Mouse (Mus musculus) heart, embryonic 16.5 days (tissue): Measurements from ENCODE around the gene Tiam1. TPM values are rescaled to one million over a fixed set of nuclear protein-coding genes. Genes with fewer than 3 reads are reported as not detected.

ENCODE experiments used
- ATAC-seq: fragments of 200-750 bp; cut with Nextera tagmentation; replicated peaks from 2 replicates; pipeline ENCODE4 v1.8.0; 2017; ENCODE audit warnings: moderate number of reproducible peaks; ENCODE audit not compliant: insufficient read depth, low FRiP score; ENCODE audit errors: extremely low read depth
- H3K27ac ChIP-seq: fragments of 300-500 bp; sonication (generic); 2 replicates; pipeline ENCODE4 v1.5.1; 2014; ENCODE audit warnings: mild to moderate bottlenecking, low read length, control low read depth, moderate library complexity
- H3K27me3 ChIP-seq: fragments of 300-500 bp; sonication (generic); 2 replicates; pipeline ENCODE4 v1.6.1; 2014; ENCODE audit warnings: low read length, mixed read lengths; ENCODE audit not compliant: control insufficient read depth, insufficient read depth
- H3K36me3 ChIP-seq: fragments of 300-500 bp; sonication (generic); 2 replicates; pipeline ENCODE4 v1.6.1; 2014; ENCODE audit not compliant: control insufficient read depth, insufficient read depth
- H3K4me1 ChIP-seq: fragments of 300-500 bp; sonication (generic); 2 replicates; pipeline ENCODE4 v1.6.1; 2014; ENCODE audit warnings: low read length, mixed read lengths; ENCODE audit not compliant: control insufficient read depth, insufficient read depth
- H3K4me2 ChIP-seq: fragments of 300-500 bp; sonication (generic); 2 replicates; pipeline ENCODE4 v1.6.1; 2014; ENCODE audit warnings: low read depth, mild to moderate bottlenecking, control low read depth, low read length
- H3K4me3 ChIP-seq: fragments of 300-500 bp; sonication (generic); 2 replicates; pipeline ENCODE4 v1.5.1; 2014; ENCODE audit warnings: mild to moderate bottlenecking, control low read depth, low read length
- H3K9ac ChIP-seq: fragments of 300-500 bp; sonication (generic); 2 replicates; pipeline ENCODE4 v1.6.1; 2014; ENCODE audit warnings: low read length, control low read depth
- H3K9me3 ChIP-seq: fragments of 300-500 bp; sonication (generic); replicated peaks from 2 replicates; pipeline ENCODE4 v1.6.1; 2016; ENCODE audit warnings: low read length; ENCODE audit not compliant: control insufficient read depth
- WGBS: fragments of 180-500 bp; shearing (Covaris S2); extraction: QIAGEN DNeasy Blood & Tissue Kit; methylation state at CpG from one replicate; pipeline ENCODE4 v1.1.7; 2014; 5-methylcytosine and 5-hydroxymethylcytosine counted together
- polyA plus RNA-seq: library from polyadenylated mRNA; unstranded; fragments of >200 nt; fragmentation: Nextera tagmentation; extraction: Ambion mirVana; gene quantifications from 2 replicates; pipeline ENCODE4 v1.2.1, GENCODE M21; 2015

Tiam1 gene
- 6.9 and 9.4 TPM in 2 replicates for polyA plus RNA-seq

GRCm38 (mm10) chr16:90143760-90144516 lies at the start of gene Tiam1:
Gene Tiam1, minus strand, starts transcription at chr16:90143769.
- peak within 1 kb of the TSS; percentile 83 for H3K27ac ChIP-seq
- no peaks in the 10 kb centered on the region for H3K36me3 ChIP-seq
- peak within 1 kb of the TSS; percentile 86 for H3K9ac ChIP-seq
- peak; percentile 96 for ATAC-seq
- peak within 1 kb of the TSS; percentile 87 for H3K4me3 ChIP-seq
- H3K9me3 ChIP-seq: no peaks in the 10 kb centered on the region
- H3K27me3 ChIP-seq: no peaks in the 10 kb centered on the region
- peak within 1 kb of the TSS; percentile 99 for H3K4me2 ChIP-seq
- peaks cover 11% of the 10 kb centered on the region for H3K4me1 ChIP-seq
- WGBS: under 1% methylated on average over 64 of the region's 64 CpGs

GRCm38 (mm10) chr16:90191289-90191688 lies 47.7 kb upstream of the Tiam1 start:
- Histone ChIP-seq H3K4me2 (no peak overlapping the region), H3K9ac (no peak overlapping the region), H3K4me3 (no peak overlapping the region), H3K36me3 (no peaks in the 10 kb centered on the region), H3K27ac (no peak overlapping the region), H3K27me3 (no peaks in the 10 kb centered on the region), H3K9me3 (no peaks in the 10 kb centered on the region), H3K4me1 (0 out of 2 replicates have a peak, but pooled peaks cover 2% of the 10 kb centered on the region)
- 70% methylated on average over 6 of the region's 6 CpGs for WGBS
- ATAC-seq: no peak

GRCm38 (mm10) chr16:90187453-90187852 lies 43.9 kb upstream of the Tiam1 start:
- Histone ChIP-seq H3K27me3 (no peaks in the 10 kb centered on the region), H3K4me3 (no peak overlapping the region), H3K9me3 (no peaks in the 10 kb centered on the region), H3K4me1 (0 out of 2 replicates have a peak, but pooled peaks cover 2% of the 10 kb centered on the region), H3K36me3 (no peaks in the 10 kb centered on the region), H3K27ac (no peak overlapping the region), H3K4me2 (peak overlapping the region; percentile 10; the same call in 1 of the 2 replicates), H3K9ac (no peak overlapping the region)
- WGBS: 26% methylated on average over 13 of the region's 13 CpGs
- ATAC-seq: no peak; the same call in 1 of the 2 replicates

GRCm38 (mm10) chr16:90185928-90186588 lies 42.5 kb upstream of the Tiam1 start:
- no peaks in the 10 kb centered on the region for H3K27me3 ChIP-seq
- no peak for ATAC-seq
- H3K4me3 ChIP-seq: no peak overlapping the region
- 45% methylated on average over 8 of the region's 8 CpGs for WGBS
- H3K36me3 ChIP-seq: no peaks in the 10 kb centered on the region
- H3K4me1 ChIP-seq: 0 out of 2 replicates have a peak, but pooled peaks cover 2% of the 10 kb centered on the region
- H3K9ac ChIP-seq: no peak overlapping the region
- H3K4me2 ChIP-seq: no peak overlapping the region
- H3K27ac ChIP-seq: no peak overlapping the region
- H3K9me3 ChIP-seq: no peaks in the 10 kb centered on the region

GRCm38 (mm10) chr16:90184135-90184534 lies 40.6 kb upstream of the Tiam1 start:
- ATAC-seq: no peak
- 85% methylated on average over 6 of the region's 6 CpGs for WGBS
- no peak overlapping the region for H3K27ac ChIP-seq

GRCm38 (mm10) chr16:90181673-90182072 lies 38.1 kb upstream of the Tiam1 start:
- WGBS: 79% methylated on average over 8 of the region's 8 CpGs
- Histone ChIP-seq H3K9ac (no peak overlapping the region), H3K27ac (no peak overlapping the region), H3K9me3 (no peaks in the 10 kb centered on the region), H3K4me1 (peaks cover 3% of the 10 kb centered on the region), H3K4me2 (no peak overlapping the region), H3K36me3 (no peaks in the 10 kb centered on the region), H3K4me3 (no peak overlapping the region), H3K27me3 (no peaks in the 10 kb centered on the region)
- ATAC-seq: no peak

More at GRCm38 (mm10) chr16:90184135-90184534, 40.6 kb upstream of the Tiam1 start:
- Histone ChIP-seq H3K4me2 (no peak overlapping the region), H3K9ac (no peak overlapping the region), H3K36me3 (no peaks in the 10 kb centered on the region), H3K4me3 (no peak overlapping the region), H3K4me1 (0 out of 2 replicates have a peak, but pooled peaks cover 2% of the 10 kb centered on the region), H3K27me3 (no peaks in the 10 kb centered on the region), H3K9me3 (no peaks in the 10 kb centered on the region)

- H3K9ac ChIP-seq: no peak overlapping the region
- H3K36me3 ChIP-seq: no peaks in the 10 kb centered on the region
- no peak overlapping the region for H3K4me3 ChIP-seq
- no peak for ATAC-seq
- H3K27ac ChIP-seq: no peak overlapping the region
- no peak overlapping the region for H3K4me2 ChIP-seq
- WGBS: 72% methylated on average over 6 of the region's 6 CpGs
- no peaks in the 10 kb centered on the region for H3K27me3 ChIP-seq
- no peaks in the 10 kb centered on the region for H3K9me3 ChIP-seq
- H3K4me1 ChIP-seq: peaks cover 5% of the 10 kb centered on the region
These were observed 37.4 kb upstream of the Tiam1 start for GRCm38 (mm10) chr16:90180975-90181374.

GRCm38 (mm10) chr16:90179892-90180291 lies 36.3 kb upstream of the Tiam1 start:
- Histone ChIP-seq H3K27ac (no peak overlapping the region), H3K9ac (no peak overlapping the region), H3K4me2 (no peak overlapping the region), H3K36me3 (no peaks in the 10 kb centered on the region), H3K27me3 (no peaks in the 10 kb centered on the region), H3K9me3 (no peaks in the 10 kb centered on the region), H3K4me3 (no peak overlapping the region), H3K4me1 (peaks cover 5% of the 10 kb centered on the region)
- 72% methylated on average over 5 of the region's 5 CpGs for WGBS
- ATAC-seq: no peak

GRCm38 (mm10) chr16:90178404-90178803 lies 34.8 kb upstream of the Tiam1 start:
- H3K4me3 ChIP-seq: no peak overlapping the region
- no peak overlapping the region for H3K4me2 ChIP-seq
- H3K27me3 ChIP-seq: no peaks in the 10 kb centered on the region
- H3K27ac ChIP-seq: no peak overlapping the region
- ATAC-seq: no peak
- H3K4me1 ChIP-seq: peaks cover 5% of the 10 kb centered on the region
- H3K9me3 ChIP-seq: no peaks in the 10 kb centered on the region
- no peaks in the 10 kb centered on the region for H3K36me3 ChIP-seq
- H3K9ac ChIP-seq: no peak overlapping the region
- 87% methylated on average over 3 of the region's 3 CpGs for WGBS
